In genomic region chr3:120636669-120637305, GRCm38 (mm10) we compare ENCODE assay signal across 15 mouse cellular contexts.
DNase-seq lines count a peak whose midpoint lies in the region; ATAC-seq and TF ChIP-seq lines count a peak whose summit lies in the region.
"Had no signal": no experiment of that assay in that cellular context is flagged by ENCODE, and none has a peak within 500 bp of the region (broad histone marks: within the 10 kb centered on the region; RNA-seq: fewer than 3 reads in every experiment).

No protein-coding gene starts in this region.

- no peaks in the 10 kb centered on the region for H3K27me3 ChIP-seq in hindbrain, embryonic 11.5 days (ENCODE audit: control insufficient read depth, insufficient read depth, low read length)
- H3K27me3 ChIP-seq in hindbrain, postnatal 0 days (ENCODE audit: insufficient read depth, low read length), result no peaks in the 10 kb centered on the region
- H3K27me3 ChIP-seq: neural tube, embryonic 13.5 days had no signal

- no peak for DNase-seq in hindbrain, embryonic 11.5 days (ENCODE audit: low spot score)
- no peak for DNase-seq in hindbrain, postnatal 0 days (ENCODE audit: low spot score)
- peak; percentile 18 for DNase-seq in retina, embryonic 14.5 days (ENCODE audit: low spot score)
- DNase-seq in retina, postnatal 1 day, result no peak
- peak; percentile 16 to 25 for DNase-seq in left cerebral cortex, adult 2 months (ENCODE audit: extremely low spot score in 1 of 2, low spot score in 2 of 2)
- no peak for DNase-seq in gastrocnemius, adult 8-10 months (ENCODE audit: low spot score in 2 of 2)
- no peak for DNase-seq in urinary bladder, postnatal 25 days (ENCODE audit: low spot score)
- DNase-seq: adrenal gland, adult 8-10 months; B cell, adult 2 months; cerebellum, postnatal 14 days; kidney, adult 9 months; thymus, postnatal 25 days had no signal

- H3K4me3 ChIP-seq in hindbrain, embryonic 11.5 days (ENCODE audit: low read depth, low read length), result no peak overlapping the region
- H3K4me3 ChIP-seq in hindbrain, postnatal 0 days (ENCODE audit: low read length), result no peak overlapping the region
- no peak overlapping the region for H3K4me3 ChIP-seq in left cerebral cortex, adult 2 months
- H3K4me3 ChIP-seq: neural tube, embryonic 13.5 days had no signal

- no peak for TF ChIP-seq CTCF in hindbrain, postnatal 0 days (IDR thresholded peaks at IDR 0.05; ENCODE audit: low read depth)
- TF ChIP-seq CTCF in left cerebral cortex, adult 2 months (IDR thresholded peaks at IDR 0.05), result no peak

- no peak overlapping the region for H3K27ac ChIP-seq in hindbrain, embryonic 11.5 days (ENCODE audit: low read depth, low read length)
- H3K27ac ChIP-seq in hindbrain, postnatal 0 days, result no peak overlapping the region
- no peak overlapping the region; the same call in 1 of the 2 replicates for H3K27ac ChIP-seq in left cerebral cortex, adult 2 months
- H3K27ac ChIP-seq: neural tube, embryonic 13.5 days had no signal

- ATAC-seq in hindbrain, embryonic 11.5 days (ENCODE audit: low FRiP score), result 0 out of 2 replicates have a peak, but pooled peaks have one; percentile 33
- no peak for ATAC-seq in hindbrain, postnatal 0 days
- ATAC-seq: lung, postnatal 0 days had no signal

- 70% methylated on average over 9 of the region's 9 CpGs for WGBS in hindbrain, embryonic 11.5 days
- 57% methylated on average over 9 of the region's 9 CpGs for WGBS in hindbrain, postnatal 0 days

- intact Hi-C loops in left cerebral cortex, adult 2 months (cut with DNase I), result no loop called here

- H3K36me3 ChIP-seq in hindbrain, embryonic 11.5 days (ENCODE audit: control insufficient read depth, insufficient read depth, low read length), result no peaks in the 10 kb centered on the region
- H3K36me3 ChIP-seq in hindbrain, postnatal 0 days (ENCODE audit: insufficient read depth, low read length), result no peaks in the 10 kb centered on the region
- H3K36me3 ChIP-seq: neural tube, embryonic 13.5 days had no signal

- no peaks in the 10 kb centered on the region for H3K4me1 ChIP-seq in hindbrain, embryonic 11.5 days (replicated peaks; ENCODE audit: control insufficient read depth, insufficient read depth, low read length)
- no peaks in the 10 kb centered on the region for H3K4me1 ChIP-seq in hindbrain, postnatal 0 days (ENCODE audit: insufficient read depth, low read length)

- H3K9ac ChIP-seq in hindbrain, embryonic 11.5 days (ENCODE audit: low read depth, low read length), result no peak overlapping the region
- no peak overlapping the region for H3K9ac ChIP-seq in hindbrain, postnatal 0 days (replicated peaks; ENCODE audit: low read length)
- H3K9ac ChIP-seq: neural tube, embryonic 13.5 days had no signal

- no peaks in the 10 kb centered on the region for H3K9me3 ChIP-seq in hindbrain, embryonic 11.5 days (ENCODE audit: control insufficient read depth, low read length)
- no peaks in the 10 kb centered on the region for H3K9me3 ChIP-seq in hindbrain, postnatal 0 days (ENCODE audit: low read length)
- H3K9me3 ChIP-seq: neural tube, embryonic 13.5 days had no signal

- H3K4me2 ChIP-seq in hindbrain, embryonic 11.5 days (replicated peaks; ENCODE audit: low read depth, low read length), result no peak overlapping the region
- H3K4me2 ChIP-seq in hindbrain, postnatal 0 days (ENCODE audit: low read depth, low read length), result no peak overlapping the region
- H3K4me2 ChIP-seq: liver, embryonic 11.5 days; neural tube, embryonic 13.5 days had no signal

Comparison
In these comparisons a context has a peak if more than half of its experiments do, and no peak if none do; other contexts are left out.
1. DNase-seq: peak in retina, embryonic 14.5 days (single experiment) and left cerebral cortex, adult 2 months (2 of 2); none in hindbrain, embryonic 11.5 days (single experiment), hindbrain, postnatal 0 days (single experiment), retina, postnatal 1 day (single experiment), gastrocnemius, adult 8-10 months (0 of 2) and urinary bladder, postnatal 25 days (single experiment).